Comparison of ENCODE assay signal across 8 mouse cellular contexts in the genomic region with DNA sequence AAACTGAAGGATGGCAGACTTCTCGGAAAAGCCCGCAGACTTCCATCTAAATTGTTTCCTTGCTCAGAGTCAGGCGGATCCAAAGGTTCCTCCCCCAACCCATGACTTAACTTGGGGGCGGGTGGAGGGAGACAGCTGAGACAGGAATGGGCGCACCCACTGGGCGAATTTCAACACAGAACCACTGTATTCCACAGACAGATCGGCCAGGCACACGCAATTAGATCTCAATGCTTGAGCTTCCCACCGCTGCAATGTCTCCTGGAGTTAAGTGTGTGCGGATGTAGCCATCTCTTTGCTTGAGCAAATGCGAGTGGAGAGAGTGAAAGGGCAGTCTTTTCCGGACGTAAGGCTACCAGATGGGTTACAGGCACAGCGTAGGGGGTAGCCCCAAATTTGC. TPM values are rescaled to one million over a fixed set of nuclear protein-coding genes. Genes with fewer than 3 reads are reported as not detected.
DNase-seq lines count a peak whose midpoint lies in the region; ATAC-seq and TF ChIP-seq lines count a peak whose summit lies in the region.

No protein-coding gene starts in this region.

- H3K27ac ChIP-seq in forebrain, embryonic 12.5 days, result no peak overlapping the region
- H3K27ac ChIP-seq in hindbrain, embryonic 16.5 days (ENCODE audit: low read depth, low read length), result no peak overlapping the region
- H3K27ac ChIP-seq in liver, embryonic 14.5 days, result no peak overlapping the region
- H3K27ac ChIP-seq in stomach, embryonic 14.5 days (ENCODE audit: low read length), result no peak overlapping the region

- ATAC-seq in forebrain, embryonic 12.5 days (ENCODE audit: low FRiP score), result no peak
- ATAC-seq in hindbrain, embryonic 16.5 days, result 0 out of 2 replicates have a peak, but pooled peaks have one; percentile 1
- ATAC-seq in liver, embryonic 14.5 days (ENCODE audit: insufficient read depth), result no peak
- no peak for ATAC-seq in stomach, embryonic 14.5 days (ENCODE audit: insufficient number of reproducible peaks, insufficient read depth, low FRiP score, low read depth)

- DNase-seq in heart, adult 11 months, result peak; percentile 94
- no peak for DNase-seq in heart, postnatal 4 days
- DNase-seq in liver, embryonic 14.5 days (ENCODE audit: low read depth in 3 of 3, low spot score in 3 of 3), result no peak
- DNase-seq in right cerebral cortex, postnatal 36 days (ENCODE audit: low spot score in 2 of 2), result no peak
- no peak for DNase-seq in layer of hippocampus, adult 8-10 months (ENCODE audit: low spot score in 2 of 2)

- whole genome bisulfite sequencing in forebrain, embryonic 12.5 days, result 25% methylated on average over 14 of the region's 14 CpGs
- WGBS in hindbrain, embryonic 16.5 days, result 21% methylated on average over 14 of the region's 14 CpGs
- 23% methylated on average over 14 of the region's 14 CpGs for WGBS in liver, embryonic 14.5 days (ENCODE audit: insufficient replicate concordance)
- 12% methylated on average over 14 of the region's 14 CpGs for WGBS in stomach, embryonic 14.5 days

- H3K4me1 ChIP-seq in forebrain, embryonic 12.5 days, result peaks cover 28% of the 10 kb centered on the region
- H3K4me1 ChIP-seq in hindbrain, embryonic 16.5 days (ENCODE audit: control insufficient read depth, insufficient read depth, low read depth, low read length), result peaks cover 17% of the 10 kb centered on the region
- 0 out of 4 replicates have a peak, but pooled peaks cover 0 to 1% of the 10 kb centered on the region in 2 experiments for H3K4me1 ChIP-seq in liver, embryonic 14.5 days (replicated peaks; ENCODE audit: control insufficient read depth in 2 of 2, insufficient read depth in 2 of 2, low read length in 1 of 2)
- H3K4me1 ChIP-seq in stomach, embryonic 14.5 days (ENCODE audit: control insufficient read depth, insufficient read depth, low read length), result peaks cover 34% of the 10 kb centered on the region; the same call in 1 of the 2 replicates

- H3K4me2 ChIP-seq in forebrain, embryonic 12.5 days, result peak overlapping the region; percentile 98
- peak overlapping the region; percentile 98 for H3K4me2 ChIP-seq in hindbrain, embryonic 16.5 days (ENCODE audit: low read length)
- H3K4me2 ChIP-seq in liver, embryonic 14.5 days (ENCODE audit: low read depth), result peak overlapping the region; percentile 64
- peak overlapping the region; percentile 89 for H3K4me2 ChIP-seq in stomach, embryonic 14.5 days (replicated peaks; ENCODE audit: low read depth, low read length)

- no peaks in the 10 kb centered on the region for H3K36me3 ChIP-seq in forebrain, embryonic 12.5 days (replicated peaks)
- no peaks in the 10 kb centered on the region for H3K36me3 ChIP-seq in hindbrain, embryonic 16.5 days (ENCODE audit: control insufficient read depth, insufficient read depth, low read length)
- no peaks in the 10 kb centered on the region for H3K36me3 ChIP-seq in liver, embryonic 14.5 days (replicated peaks; ENCODE audit: control insufficient read depth, insufficient read depth, low read depth)
- no peaks in the 10 kb centered on the region for H3K36me3 ChIP-seq in stomach, embryonic 14.5 days (ENCODE audit: control insufficient read depth, insufficient read depth, low read length)

- H3K9ac ChIP-seq in forebrain, embryonic 12.5 days, result peak overlapping the region; percentile 64
- peak overlapping the region; percentile 83 for H3K9ac ChIP-seq in hindbrain, embryonic 16.5 days (ENCODE audit: low read depth, low read length)
- no peak overlapping the region for H3K9ac ChIP-seq in liver, embryonic 14.5 days (replicated peaks)
- peak overlapping the region; percentile 65 for H3K9ac ChIP-seq in stomach, embryonic 14.5 days (replicated peaks; ENCODE audit: low read depth, low read length)

- peak overlapping the region; percentile 64 for H3K4me3 ChIP-seq in forebrain, embryonic 12.5 days (replicated peaks)
- H3K4me3 ChIP-seq in hindbrain, embryonic 16.5 days (ENCODE audit: low read length), result peak overlapping the region; percentile 67
- H3K4me3 ChIP-seq in liver, embryonic 14.5 days (ENCODE audit: insufficient read depth in 1 of 2, low read depth in 2 of 2, low read length in 2 of 2), result peak overlapping the region; percentile 39 to 58
- H3K4me3 ChIP-seq in stomach, embryonic 14.5 days (ENCODE audit: low read depth, low read length), result peak overlapping the region; percentile 61

- TF ChIP-seq EP300 in liver, embryonic 14.5 days (IDR thresholded peaks at IDR 0.05; ENCODE audit: low read depth), result no peak

- TF ChIP-seq CTCF in liver, embryonic 14.5 days (IDR thresholded peaks at IDR 0.05; ENCODE audit: low read depth), result no peak

- no peaks in the 10 kb centered on the region for H3K9me3 ChIP-seq in forebrain, embryonic 12.5 days
- no peaks in the 10 kb centered on the region for H3K9me3 ChIP-seq in hindbrain, embryonic 16.5 days (ENCODE audit: control insufficient read depth, low read length)
- H3K9me3 ChIP-seq in liver, embryonic 14.5 days (ENCODE audit: control insufficient read depth, low read length), result no peaks in the 10 kb centered on the region
- H3K9me3 ChIP-seq in stomach, embryonic 14.5 days (ENCODE audit: control insufficient read depth, low read depth, low read length), result no peaks in the 10 kb centered on the region

- H3K27me3 ChIP-seq in forebrain, embryonic 12.5 days, result peaks cover 18% of the 10 kb centered on the region; the same call in 1 of the 2 replicates
- H3K27me3 ChIP-seq in hindbrain, embryonic 16.5 days (replicated peaks; ENCODE audit: control insufficient read depth, insufficient read depth, low read length), result no peaks in the 10 kb centered on the region
- H3K27me3 ChIP-seq in liver, embryonic 14.5 days (ENCODE audit: control insufficient read depth, insufficient read depth, low read length), result peaks cover 8% of the 10 kb centered on the region
- no peaks in the 10 kb centered on the region for H3K27me3 ChIP-seq in stomach, embryonic 14.5 days (ENCODE audit: control insufficient read depth, insufficient read depth, low read length)

RNA-seq across cellular contexts. Expression of a gene that starts 1.2 kb away (rescaled TPM):
- total RNA-seq in heart, postnatal 4 days (2021), result 1 to 10 TPM; 7.5 to 7.7 TPM
- polyA plus RNA-seq in forebrain, embryonic 12.5 days (2016; fragmentation: Nextera tagmentation; extraction: Ambion mirVana), result 22.2 and 25.6 TPM in 2 replicates
- polyA plus RNA-seq in hindbrain, embryonic 16.5 days (2015; fragmentation: Nextera tagmentation; extraction: Ambion mirVana), result 26.4 and 27.1 TPM in 2 replicates
- 0.94 and 1.5 TPM in 2 replicates for polyA plus RNA-seq in liver, embryonic 14.5 days (2012; rRNA removed)
- polyA plus RNA-seq in liver, embryonic 14.5 days (2014; fragmentation: Nextera tagmentation; extraction: Ambion mirVana), result 0.41 and 0.53 TPM in 2 replicates
- polyA plus RNA-seq in stomach, embryonic 14.5 days (2014; fragmentation: Nextera tagmentation; extraction: Ambion mirVana), result 12.5 and 14.3 TPM in 2 replicates
- total RNA-seq in layer of hippocampus, adult 8-10 months (2022), result 10 to 100 TPM; 44.3 to 48.2 (median 44.9) TPM
